Mouse (Mus musculus) stomach, embryonic 16.5 days (tissue): ENCODE measurements around the gene Skap2. TPM values are rescaled to one million over a fixed set of nuclear protein-coding genes. Genes with fewer than 3 reads are reported as not detected.

Experiments
- ATAC-seq: fragments of 200-750 bp; cut with Nextera tagmentation; 2 replicates; pipeline ENCODE4 v1.8.0; 2017; ENCODE audit warnings: moderate number of reproducible peaks, moderate TSS enrichment; ENCODE audit not compliant: insufficient read depth, low FRiP score
- H3K27ac ChIP-seq: fragments of 300-500 bp; sonication (generic); 2 replicates; pipeline ENCODE4 v1.5.1; 2014; ENCODE audit warnings: low read length
- H3K27me3 ChIP-seq: fragments of 300-500 bp; sonication (generic); 2 replicates; pipeline ENCODE4 v1.6.1; 2014; ENCODE audit warnings: low read length, control low read depth, mixed read lengths; ENCODE audit not compliant: control insufficient read depth, insufficient read depth
- H3K36me3 ChIP-seq: fragments of 300-500 bp; sonication (generic); 2 replicates; pipeline ENCODE4 v1.6.1; 2014; ENCODE audit warnings: low read length; ENCODE audit not compliant: control insufficient read depth, insufficient read depth
- H3K4me1 ChIP-seq: fragments of 300-500 bp; sonication (generic); 2 replicates; pipeline ENCODE4 v1.6.1; 2014; ENCODE audit warnings: low read length, control low read depth, mixed read lengths; ENCODE audit not compliant: control insufficient read depth, insufficient read depth
- H3K4me2 ChIP-seq: fragments of 300-500 bp; sonication (generic); 2 replicates; pipeline ENCODE4 v1.6.1; 2014; ENCODE audit warnings: low read depth, low read length, mixed read lengths
- H3K4me3 ChIP-seq: fragments of 300-500 bp; sonication (generic); replicated peaks from 2 replicates; pipeline ENCODE4 v1.5.1; 2014; ENCODE audit warnings: mild to moderate bottlenecking, low read length
- H3K9ac ChIP-seq: fragments of 300-500 bp; sonication (generic); 2 replicates; pipeline ENCODE4 v1.6.1; 2014; ENCODE audit warnings: low read length
- H3K9me3 ChIP-seq: fragments of 300-500 bp; sonication (generic); replicated peaks from 2 replicates; pipeline ENCODE4 v1.6.1; 2016; ENCODE audit warnings: low read length, control low read depth; ENCODE audit not compliant: control insufficient read depth
- WGBS: fragments of 180-500 bp; shearing (Covaris S2); extraction: QIAGEN DNeasy Blood & Tissue Kit; methylation state at CpG from one replicate; pipeline ENCODE4 v1.1.7; 2014; 5-methylcytosine and 5-hydroxymethylcytosine counted together
- polyA plus RNA-seq: library from polyadenylated mRNA; unstranded; fragments of >200 nt; fragmentation: Nextera tagmentation; extraction: Ambion mirVana; gene quantifications from 2 replicates; pipeline ENCODE4 v1.2.1, GENCODE M21; 2015

The Skap2 gene
- polyA plus RNA-seq, 1 experiment from 2014 or later, result 44.6 TPM

DNA sequence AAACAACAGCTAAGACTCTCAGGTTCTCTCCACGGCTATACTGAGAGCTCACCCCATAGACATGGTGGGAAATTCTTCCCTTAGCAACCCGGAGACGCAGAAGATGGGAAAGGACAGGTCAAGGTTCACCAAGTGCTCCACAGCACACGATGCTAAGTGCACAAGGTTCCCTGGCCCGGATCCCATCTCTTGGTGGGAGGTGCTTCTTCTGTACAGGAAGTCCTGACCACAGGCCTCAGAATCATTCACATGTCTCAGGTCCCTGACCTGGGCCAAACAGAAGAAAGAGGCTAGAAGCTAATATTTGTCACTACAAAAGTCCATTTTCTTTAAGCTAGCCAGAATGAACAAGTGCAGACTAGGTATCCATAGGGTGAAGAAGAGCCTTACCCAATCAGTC, 191.5 kb downstream of the Skap2 start:
- no peaks in the 10 kb centered on the region for H3K9me3 ChIP-seq
- H3K27ac ChIP-seq, result no peak overlapping the region
- H3K27me3 ChIP-seq, result no peaks in the 10 kb centered on the region
- no peak for ATAC-seq
- no peaks in the 10 kb centered on the region for H3K36me3 ChIP-seq
- no peak overlapping the region for H3K9ac ChIP-seq
- H3K4me3 ChIP-seq, result no peak overlapping the region
- H3K4me1 ChIP-seq, result no peaks in the 10 kb centered on the region
- no peak overlapping the region for H3K4me2 ChIP-seq
- 78% methylated on average over 5 of the region's 5 CpGs for WGBS

DNA sequence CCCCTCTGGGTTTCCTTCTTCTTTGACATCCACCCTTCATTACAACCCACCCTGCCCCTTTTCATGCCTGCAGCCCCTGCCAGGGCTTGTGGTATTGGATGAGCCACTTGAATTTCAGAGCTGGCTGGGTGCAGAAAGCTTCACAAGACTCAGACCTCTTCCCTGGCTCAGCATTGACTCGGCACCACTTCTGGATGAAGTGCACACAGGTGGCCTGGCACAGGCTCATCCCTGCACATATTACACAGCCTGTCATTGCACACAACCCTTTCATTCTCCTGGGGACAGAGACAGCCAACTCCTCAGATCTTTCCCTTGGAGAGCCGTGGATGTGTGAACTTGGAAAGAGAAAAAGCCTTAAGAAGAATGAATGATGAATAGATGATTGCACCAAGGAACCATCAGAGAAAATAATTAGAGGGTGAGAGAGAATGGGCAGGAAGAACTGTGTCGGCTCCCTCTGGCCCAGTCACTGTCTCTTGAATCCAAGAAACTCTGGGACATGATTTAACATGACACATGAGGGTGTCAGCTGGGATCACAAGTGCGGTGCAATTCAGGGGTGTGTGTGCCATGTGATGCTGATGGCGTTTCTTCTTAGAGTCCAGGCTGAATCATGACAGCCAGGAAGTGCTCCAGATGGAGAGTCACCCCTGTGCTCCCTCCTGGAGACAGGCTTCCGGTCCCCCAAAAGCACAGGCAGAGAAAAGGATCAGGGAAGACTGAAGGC, 195.3 kb downstream of the Skap2 start:
- no peak for ATAC-seq
- WGBS, result 78% methylated on average over 6 of the region's 6 CpGs
- Histone ChIP-seq H3K36me3 (no peaks in the 10 kb centered on the region), H3K27ac (no peak overlapping the region), H3K4me3 (no peak overlapping the region), H3K9ac (no peak overlapping the region), H3K4me1 (no peaks in the 10 kb centered on the region), H3K4me2 (no peak overlapping the region), H3K9me3 (no peaks in the 10 kb centered on the region), H3K27me3 (no peaks in the 10 kb centered on the region)

DNA sequence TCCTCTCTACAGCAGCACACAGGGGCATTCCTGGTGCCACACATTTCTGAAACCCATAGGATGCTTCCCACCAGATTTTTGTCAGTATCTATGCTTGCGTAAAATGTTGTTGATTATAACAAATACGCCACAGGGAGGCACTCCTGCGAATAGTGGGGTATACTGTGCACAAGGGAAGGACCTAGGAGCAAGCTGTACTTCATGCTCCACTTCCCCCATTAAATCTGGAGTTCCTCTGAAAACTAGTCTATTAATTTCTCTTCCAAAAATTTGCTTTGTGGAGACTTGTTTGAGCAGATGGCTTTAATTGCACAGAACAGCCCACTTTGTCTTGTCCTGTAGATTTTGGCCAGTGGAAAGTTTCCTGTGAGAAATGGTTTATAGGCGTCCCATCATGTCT, 201.4 kb downstream of the Skap2 start:
- Histone ChIP-seq H3K4me3 (no peak overlapping the region), H3K36me3 (no peaks in the 10 kb centered on the region), H3K4me1 (no peaks in the 10 kb centered on the region), H3K9ac (no peak overlapping the region), H3K4me2 (no peak overlapping the region), H3K27ac (no peak overlapping the region), H3K27me3 (no peaks in the 10 kb centered on the region), H3K9me3 (no peaks in the 10 kb centered on the region)
- WGBS, result 86% methylated on average over 4 of the region's 4 CpGs
- no peak for ATAC-seq

DNA sequence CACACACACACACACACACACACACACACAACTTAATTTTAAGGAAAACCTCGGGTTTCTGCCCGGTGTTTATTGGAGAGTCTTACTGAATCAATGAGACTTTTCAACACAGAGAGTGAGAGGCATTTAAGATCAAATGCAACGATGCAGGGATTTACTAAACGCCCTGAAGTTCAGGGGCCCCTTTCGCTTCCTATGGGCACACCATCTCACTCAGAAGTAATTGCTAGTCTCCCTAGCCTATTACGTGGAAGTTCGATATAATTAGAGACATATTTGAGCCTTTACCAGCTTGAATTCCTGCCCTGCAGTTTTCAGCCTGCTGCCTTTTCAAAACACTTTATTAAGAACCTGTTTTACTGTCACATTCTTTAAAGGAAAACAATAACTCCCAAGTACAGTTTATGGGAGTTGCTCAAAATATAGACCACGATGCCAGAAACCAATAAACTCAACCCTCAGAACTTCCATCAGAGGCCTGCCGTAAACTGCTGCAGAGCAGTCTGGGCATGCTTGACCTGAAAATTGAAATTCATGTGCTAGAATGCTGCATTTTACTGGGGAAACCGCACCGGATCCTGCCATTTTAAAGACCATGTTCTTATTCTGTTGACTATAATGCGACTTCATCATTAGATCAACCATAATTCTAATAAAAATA, 203.1 kb downstream of the Skap2 start:
- Histone ChIP-seq H3K9ac (no peak overlapping the region), H3K4me1 (no peaks in the 10 kb centered on the region), H3K4me2 (no peak overlapping the region), H3K4me3 (no peak overlapping the region), H3K9me3 (no peaks in the 10 kb centered on the region), H3K27me3 (no peaks in the 10 kb centered on the region), H3K27ac (no peak overlapping the region), H3K36me3 (no peaks in the 10 kb centered on the region)
- 78% methylated on average over 12 of the region's 12 CpGs for WGBS
- no peak for ATAC-seq

DNA sequence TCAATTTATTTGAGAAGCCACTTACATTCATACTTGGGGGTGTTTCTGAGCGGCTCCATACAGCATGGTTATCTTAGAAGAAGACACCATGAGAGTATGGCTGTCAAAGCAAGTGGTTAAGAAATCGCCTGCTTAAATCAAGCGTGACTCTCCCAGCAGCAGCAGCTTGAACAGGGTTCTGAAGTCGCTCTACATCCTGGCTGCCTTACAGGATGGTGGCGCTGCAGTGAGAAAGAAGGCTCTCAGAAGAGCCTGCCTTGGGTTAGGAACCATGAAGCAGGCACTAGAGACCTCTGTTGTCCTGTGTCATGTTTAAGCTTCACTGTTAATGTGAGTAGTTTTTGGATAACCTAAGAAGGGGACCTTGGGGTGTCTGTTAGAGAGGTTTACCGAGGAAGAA, 204.3 kb downstream of the Skap2 start:
- Histone ChIP-seq H3K4me3 (no peak overlapping the region), H3K4me2 (no peak overlapping the region), H3K27me3 (no peaks in the 10 kb centered on the region), H3K4me1 (no peaks in the 10 kb centered on the region), H3K9me3 (no peaks in the 10 kb centered on the region), H3K27ac (no peak overlapping the region), H3K36me3 (no peaks in the 10 kb centered on the region), H3K9ac (no peak overlapping the region)
- WGBS, result 70% methylated on average over 6 of the region's 6 CpGs
- no peak for ATAC-seq

Other genes with a start within 250 kb of the Skap2 start
- 1.4 and 1.5 TPM in 2 replicates for gene Hoxa1, start 145.8 kb upstream of the Skap2 start, polyA plus RNA-seq
- 7.4 and 8.5 TPM in 2 replicates for gene Hoxa2, start 152.3 kb upstream of the Skap2 start, polyA plus RNA-seq
- 2.1 and 2.6 TPM in 2 replicates for gene 5730596B20Rik, start 164.9 kb upstream of the Skap2 start, polyA plus RNA-seq
- gene Hoxa4, start 179.2 kb upstream of the Skap2 start, polyA plus RNA-seq, result 2.5 and 2.8 TPM in 2 replicates
- 8.8 and 11.0 TPM in 2 replicates for gene Hoxa5, start 192.0 kb upstream of the Skap2 start, polyA plus RNA-seq
- 1.3 and 1.4 TPM in 2 replicates for gene Hoxa6, start 196.2 kb upstream of the Skap2 start, polyA plus RNA-seq
- 6.0 and 7.4 TPM in 2 replicates for gene Hoxa3, start 200.8 kb upstream of the Skap2 start, polyA plus RNA-seq
- not detected in 2 replicates for gene Gm28308, start 200.8 kb upstream of the Skap2 start, polyA plus RNA-seq
- 10.8 and 12.3 TPM in 2 replicates for gene Hoxa7, start 209.3 kb upstream of the Skap2 start, polyA plus RNA-seq
- gene Hoxa9, start 218.5 kb upstream of the Skap2 start, polyA plus RNA-seq, result 0.50 and 1.2 TPM in 2 replicates
- gene Hoxa10, start 228.3 kb upstream of the Skap2 start, polyA plus RNA-seq, result 0.18 and 2.8 TPM in 2 replicates
- 0.45 TPM in 1 of 2 replicates, not detected in the other for gene Hoxa11, start 233.3 kb upstream of the Skap2 start, polyA plus RNA-seq
- 0.12 TPM in 1 of 2 replicates, not detected in the other for gene Hoxa13, start 248.3 kb upstream of the Skap2 start, polyA plus RNA-seq